Mouse (Mus musculus): ENCODE data around the gene A430078G23Rik. TPM values are rescaled to one million over a fixed set of nuclear protein-coding genes. Genes with fewer than 3 reads are reported as not detected.
"Not testable (repeated sequence)": the region's sequence is repeated elsewhere in the genome, so short reads cannot be mapped to it uniquely, and the experiment has no call there.

The A430078G23Rik gene
- under 1 TPM; 0.14 to 0.36 TPM for total RNA-seq (2021)
- long read RNA-seq, experiment 1: 0 reads
- long read RNA-seq, experiment 2: 0 reads

- no peak for DNase-seq (ENCODE audit: low spot score in 2 of 2)
Measured at GRCm38 (mm10) chr8:3353189-3353810, at the start of gene A430078G23Rik. A430078G23Rik (plus strand) TSS chr8:3353415.

- DNase-seq (ENCODE audit: low spot score in 2 of 2): peak in 1 of 2 experiments; percentile 9
Measured at GRCm38 (mm10) chr8:3308205-3308800, 44.9 kb upstream of the A430078G23Rik start.

DNA sequence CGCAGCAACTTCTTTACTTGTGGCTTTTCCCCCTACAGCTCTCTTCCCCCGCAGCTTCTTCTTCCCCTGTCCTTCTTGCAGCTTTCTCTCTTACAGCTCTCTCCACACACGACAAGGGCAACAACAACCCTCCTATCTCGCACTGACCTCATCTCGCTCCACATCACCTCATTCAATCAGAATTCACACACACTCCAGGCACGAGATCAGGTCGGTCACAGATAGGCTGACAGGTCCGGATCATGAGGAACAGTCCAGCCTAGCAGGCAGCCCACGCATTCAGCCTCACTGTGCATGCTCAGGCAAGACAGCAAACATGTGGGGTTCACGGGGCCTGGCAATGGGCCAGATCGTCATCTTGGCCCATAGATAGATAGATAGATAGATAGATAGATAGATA lies 43.6 kb upstream of the A430078G23Rik start:
- DNase-seq (ENCODE audit: low spot score in 2 of 2): no peak

- no peak for DNase-seq (ENCODE audit: low spot score in 2 of 2)
Measured at GRCm38 (mm10) chr8:3311482-3311881, 41.7 kb upstream of the A430078G23Rik start.

DNA sequence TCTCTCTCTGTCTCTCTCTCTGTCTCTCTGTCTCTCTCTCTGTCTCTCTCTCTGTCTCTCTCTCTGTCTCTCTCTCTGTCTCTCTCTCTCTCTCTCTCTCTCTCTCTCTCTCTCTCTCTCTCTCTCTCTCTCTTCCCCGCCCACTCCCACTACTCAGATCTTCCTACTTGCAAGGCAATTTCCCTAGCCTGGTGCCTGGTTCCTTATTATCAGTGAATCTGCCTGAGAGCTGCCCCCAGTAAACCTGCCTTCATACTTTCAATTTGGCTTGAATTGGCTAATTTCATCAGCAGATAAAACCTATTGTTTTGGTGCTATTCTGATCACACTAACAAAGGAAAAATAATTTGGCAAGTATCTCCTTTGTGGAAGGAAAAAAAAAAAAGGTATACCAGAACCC lies 39.8 kb upstream of the A430078G23Rik start:
- DNase-seq (ENCODE audit: low spot score in 2 of 2): not testable (repeated sequence)

- no peak for DNase-seq (ENCODE audit: low spot score in 2 of 2)
Measured at GRCm38 (mm10) chr8:3313843-3314242, 39.4 kb upstream of the A430078G23Rik start.

DNA sequence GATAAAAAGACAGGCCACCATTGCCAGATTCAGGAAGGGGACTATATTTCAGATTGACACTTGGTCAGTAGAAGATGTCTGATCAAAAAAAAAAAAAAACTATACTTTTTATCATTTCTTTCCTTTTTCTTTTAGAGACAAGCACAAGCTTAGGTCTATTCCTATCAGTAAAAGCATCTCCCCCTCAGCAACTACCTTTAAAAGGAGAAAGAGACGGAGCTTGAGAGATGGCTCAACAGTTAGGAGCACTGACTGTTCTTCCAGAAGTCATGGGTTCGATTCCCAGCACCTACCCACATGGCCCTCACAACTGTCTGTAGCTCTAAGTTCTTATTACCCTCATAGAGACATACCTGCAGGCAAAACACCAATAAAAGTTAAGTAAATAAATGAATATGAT lies 38.9 kb upstream of the A430078G23Rik start:
- no peak for DNase-seq (ENCODE audit: low spot score in 2 of 2)

DNA sequence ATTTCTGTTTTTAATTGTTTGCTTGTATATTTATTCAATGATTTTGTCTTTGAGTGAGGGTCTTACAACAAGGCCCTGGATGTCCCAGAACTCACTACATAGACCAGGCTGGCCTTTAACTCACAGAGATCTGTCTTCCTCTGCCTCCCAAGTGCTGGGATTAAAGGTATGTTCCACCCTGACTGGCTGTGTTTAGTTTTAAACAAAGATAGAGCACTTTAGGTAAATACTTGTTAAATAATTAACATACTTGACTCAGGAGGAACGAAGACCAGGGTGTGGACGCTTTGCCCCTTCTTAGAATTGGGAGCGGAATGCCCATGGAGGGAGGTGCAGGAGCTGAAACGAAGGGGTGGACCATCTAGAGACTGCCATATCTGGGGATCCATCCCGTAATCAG lies 36.6 kb upstream of the A430078G23Rik start:
- no peak for DNase-seq (ENCODE audit: low spot score in 2 of 2)

GRCm38 (mm10) chr8:3319267-3319666 lies 33.9 kb upstream of the A430078G23Rik start:
- DNase-seq (ENCODE audit: low spot score in 2 of 2): not testable (repeated sequence)

- DNase-seq (ENCODE audit: low spot score in 2 of 2): no peak
Measured at GRCm38 (mm10) chr8:3324253-3324652, 29.0 kb upstream of the A430078G23Rik start.

DNA sequence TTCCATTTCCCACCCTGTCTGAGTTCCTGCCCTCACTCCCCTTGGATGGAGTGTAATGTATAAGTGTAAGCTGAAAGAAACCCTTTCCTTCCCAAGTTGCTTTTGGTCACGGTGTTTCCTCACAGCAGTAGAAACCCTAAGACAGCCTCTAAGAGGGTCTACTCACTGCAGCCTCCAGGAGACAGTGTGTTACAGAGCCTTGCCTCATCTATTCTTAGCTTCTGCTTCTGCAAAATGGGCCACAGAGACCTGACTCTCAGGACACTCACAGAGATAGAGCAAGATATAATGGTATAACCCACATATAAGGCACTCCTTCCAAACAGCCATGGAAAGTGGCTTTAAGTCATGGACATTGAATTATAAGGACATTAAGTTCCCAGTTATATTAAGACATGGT lies 26.2 kb upstream of the A430078G23Rik start:
- no peak for DNase-seq (ENCODE audit: low spot score in 2 of 2)

DNA sequence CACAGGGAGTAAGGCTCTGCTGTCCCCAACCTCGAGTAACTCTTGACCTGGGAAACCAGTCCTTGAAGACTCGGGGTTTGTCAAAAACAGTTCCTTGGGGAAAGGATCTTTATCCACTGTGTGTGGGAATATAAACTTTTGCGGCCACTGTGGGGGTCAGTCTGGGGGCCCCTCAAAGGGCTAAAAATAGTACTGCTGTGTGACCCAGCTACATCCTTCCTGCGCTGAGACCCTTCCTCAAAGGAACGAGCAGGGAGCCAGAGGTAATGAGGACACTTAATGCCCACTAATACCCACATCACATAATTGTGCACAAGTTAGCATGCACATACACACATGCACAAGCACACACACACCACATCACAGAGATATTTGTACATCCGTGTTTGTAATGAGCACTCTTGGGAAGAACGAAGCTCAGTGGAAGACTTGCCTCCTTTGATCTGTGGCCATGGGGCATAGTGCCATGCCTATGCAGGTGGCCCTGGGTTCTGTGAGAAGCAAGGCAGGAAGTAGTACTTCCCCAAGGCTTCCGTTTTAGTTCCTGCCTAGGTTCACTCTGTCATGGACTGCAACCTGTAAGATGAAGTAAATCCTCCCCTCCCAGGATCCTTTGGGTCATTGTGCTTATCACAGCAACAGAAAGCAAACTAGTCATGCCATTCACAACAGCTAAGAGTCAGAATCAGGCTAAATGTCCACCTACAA lies 25.5 kb upstream of the A430078G23Rik start:
- DNase-seq (ENCODE audit: low spot score in 2 of 2): no peak

- DNase-seq (ENCODE audit: low spot score in 2 of 2): peak; percentile 28 to 62
Measured at GRCm38 (mm10) chr8:3330662-3331061, 22.6 kb upstream of the A430078G23Rik start.

GRCm38 (mm10) chr8:3331692-3332091 lies 21.5 kb upstream of the A430078G23Rik start:
- no peak for DNase-seq (ENCODE audit: low spot score in 2 of 2)

DNA sequence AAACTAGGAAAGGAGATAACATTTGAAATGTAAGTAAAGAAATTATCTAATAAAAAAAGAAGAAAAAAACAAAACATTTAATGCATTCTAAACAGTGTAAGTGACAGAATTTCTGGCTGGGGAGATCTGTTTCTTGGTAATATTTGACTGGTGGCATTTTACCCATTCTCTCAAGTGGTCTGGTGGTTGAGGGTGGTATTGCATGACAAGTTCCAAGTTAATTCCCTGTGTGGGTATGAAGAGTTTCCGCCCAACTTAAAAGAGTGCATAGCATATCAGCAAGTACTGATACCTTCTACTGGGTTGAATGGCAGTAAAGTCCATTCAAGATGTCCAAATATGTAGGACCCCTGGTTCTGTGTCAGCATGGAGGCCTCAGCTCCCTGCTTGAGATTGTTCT lies 17.3 kb upstream of the A430078G23Rik start:
- no peak for DNase-seq (ENCODE audit: low spot score in 2 of 2)

DNA sequence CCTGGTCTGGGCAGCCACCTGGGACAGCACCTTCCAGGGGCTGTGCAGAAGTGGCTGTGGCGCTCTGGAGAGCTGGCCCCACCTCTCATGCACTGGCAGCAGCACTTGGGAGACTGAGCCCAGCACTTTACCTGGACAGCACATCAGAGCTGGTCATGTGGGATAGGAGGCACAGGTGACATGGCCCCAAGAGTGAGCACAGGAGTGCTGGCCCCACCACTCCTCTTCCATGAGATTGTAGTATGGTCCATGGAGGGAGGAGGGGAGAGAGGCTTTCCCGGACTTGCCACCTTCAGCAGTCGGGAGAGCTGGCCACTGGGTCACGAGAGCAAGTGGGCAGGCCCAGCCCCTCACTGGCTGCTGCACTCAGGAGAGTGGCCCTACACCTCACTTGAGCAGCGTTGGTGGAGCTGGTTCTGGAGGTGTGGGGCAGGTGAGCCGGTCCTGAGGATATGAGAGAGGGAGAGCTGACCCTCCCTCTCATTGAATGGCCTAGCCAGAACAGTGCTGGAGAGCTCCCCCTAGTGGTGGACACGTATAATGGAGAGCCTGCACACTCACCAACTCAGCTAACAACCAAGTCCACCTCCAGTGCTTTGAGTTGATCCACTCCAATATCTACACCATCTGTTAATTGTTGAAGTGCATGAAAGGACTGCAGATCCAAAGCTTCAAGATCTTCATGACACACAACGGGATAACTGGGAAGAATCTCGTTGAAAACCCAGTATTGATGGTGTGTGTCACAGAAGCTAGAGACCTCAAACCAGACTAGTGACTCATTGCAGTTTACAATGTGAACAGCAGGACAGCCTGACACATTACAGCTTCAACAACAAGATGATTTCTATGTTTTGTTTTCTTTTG lies 16.3 kb upstream of the A430078G23Rik start:
- peak in 1 of 2 experiments; percentile 41 for DNase-seq (ENCODE audit: low spot score in 2 of 2)

DNA sequence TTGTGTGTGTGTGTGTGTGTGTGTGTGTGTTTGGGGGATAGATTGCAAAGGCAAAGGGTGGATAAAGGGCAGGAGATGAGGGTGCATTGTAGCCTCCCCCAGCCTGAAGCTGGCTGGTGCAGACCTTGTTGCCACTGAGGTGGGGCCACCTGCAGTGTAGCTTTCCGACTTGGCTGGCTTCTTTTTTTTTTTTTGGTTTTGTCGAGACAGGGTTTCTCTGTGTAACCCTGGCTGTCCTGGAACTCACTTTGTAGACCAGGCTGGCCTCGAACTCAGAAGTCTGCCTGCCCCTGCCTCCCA lies 15.7 kb upstream of the A430078G23Rik start:
- not testable (repeated sequence) for DNase-seq (ENCODE audit: low spot score in 2 of 2)

DNA sequence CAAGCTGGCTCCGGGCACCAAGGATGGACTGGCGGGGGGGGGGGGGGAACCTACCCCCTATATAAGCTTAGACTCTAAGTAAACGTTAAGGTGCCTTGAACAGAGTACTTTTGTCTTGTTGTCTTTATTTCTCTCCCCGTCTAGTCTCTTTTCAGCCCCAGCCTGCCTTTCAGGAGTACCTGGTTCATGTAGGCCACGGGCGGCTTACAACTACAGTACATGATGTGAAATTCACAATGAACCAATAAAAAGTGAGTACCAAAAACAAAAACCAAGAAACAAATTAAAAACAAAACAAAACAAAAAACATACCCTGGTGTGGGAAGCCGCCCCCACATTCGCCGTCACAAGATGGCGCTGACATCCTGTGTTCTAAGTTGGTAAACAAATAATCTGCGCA lies 15.2 kb upstream of the A430078G23Rik start:
- no peak for DNase-seq (ENCODE audit: low spot score in 2 of 2)

GRCm38 (mm10) chr8:3340711-3341110 lies 12.5 kb upstream of the A430078G23Rik start:
- DNase-seq (ENCODE audit: low spot score in 2 of 2): not testable (repeated sequence)

- DNase-seq (ENCODE audit: low spot score in 2 of 2): no peak
Measured at GRCm38 (mm10) chr8:3345337-3345736, 7.9 kb upstream of the A430078G23Rik start.

GRCm38 (mm10) chr8:3346691-3347413 lies 6.4 kb upstream of the A430078G23Rik start:
- DNase-seq (ENCODE audit: low spot score in 2 of 2): no peak

Measured in layer of hippocampus, postnatal 14 days (tissue).